Mouse (Mus musculus) stomach, embryonic 15.5 days (tissue): Measurements from ENCODE around the gene Kir3dl2. TPM values are rescaled to one million over a fixed set of nuclear protein-coding genes. Genes with fewer than 3 reads are reported as not detected.
"Not testable (repeated sequence)": the region's sequence is repeated elsewhere in the genome, so short reads cannot be mapped to it uniquely, and the experiment has no call there.

Source experiments
- ATAC-seq: fragments of 200-750 bp; cut with Nextera tagmentation; 2 replicates; pipeline ENCODE4 v1.8.0; 2017; ENCODE audit warnings: low read depth, moderate number of reproducible peaks, moderate TSS enrichment; ENCODE audit not compliant: insufficient read depth, low FRiP score
- H3K27ac ChIP-seq: fragments of 300-500 bp; sonication (generic); 2 replicates; pipeline ENCODE4 v1.5.1; 2015; ENCODE audit warnings: mild to moderate bottlenecking, inconsistent platforms
- H3K27me3 ChIP-seq: fragments of 300-500 bp; sonication (generic); replicated peaks from 2 replicates; pipeline ENCODE4 v1.6.1; 2015; ENCODE audit warnings: inconsistent platforms
- H3K36me3 ChIP-seq: fragments of 300-500 bp; sonication (generic); 2 replicates; pipeline ENCODE4 v1.6.1; 2015; ENCODE audit warnings: inconsistent platforms
- H3K4me1 ChIP-seq: fragments of 300-500 bp; sonication (generic); 2 replicates; pipeline ENCODE4 v1.6.1; 2015; ENCODE audit warnings: inconsistent platforms
- H3K4me2 ChIP-seq: fragments of 300-500 bp; sonication (generic); 2 replicates; pipeline ENCODE4 v1.6.1; 2015; ENCODE audit warnings: mild to moderate bottlenecking, inconsistent platforms
- H3K4me3 ChIP-seq: fragments of 300-500 bp; sonication (generic); replicated peaks from 2 replicates; pipeline ENCODE4 v1.5.1; 2015; ENCODE audit warnings: inconsistent platforms
- H3K9ac ChIP-seq: fragments of 300-500 bp; sonication (generic); 2 replicates; pipeline ENCODE4 v1.6.1; 2015; ENCODE audit warnings: inconsistent platforms
- H3K9me3 ChIP-seq: fragments of 300-500 bp; sonication (generic); 2 replicates; pipeline ENCODE4 v1.6.1; 2016; ENCODE audit warnings: inconsistent platforms
- WGBS: fragments of 180-500 bp; shearing (Covaris S2); methylation state at CpG from one replicate; pipeline ENCODE4 v1.1.7; 2015; 5-methylcytosine and 5-hydroxymethylcytosine counted together
- polyA plus RNA-seq: library from polyadenylated mRNA; unstranded; fragments of >200 nt; fragmentation: Nextera tagmentation; extraction: Ambion mirVana; gene quantifications from 2 replicates; pipeline ENCODE4 v1.2.1, GENCODE M21; 2015

Gene Kir3dl2
- not detected in 2 replicates for polyA plus RNA-seq

GRCm38 (mm10) chrX:136543956-136544355 is at the start of gene Kir3dl2:
Gene Kir3dl2, minus strand, starts transcription at chrX:136544056.
- WGBS: 58% methylated on average over 1 of the region's 1 CpGs
- not testable (repeated sequence) for H3K27me3 ChIP-seq, H3K4me2 ChIP-seq, H3K4me3 ChIP-seq, H3K4me1 ChIP-seq, ATAC-seq, H3K27ac ChIP-seq, H3K36me3 ChIP-seq, H3K9ac ChIP-seq, H3K9me3 ChIP-seq

- Histone ChIP-seq H3K4me3 (no peak overlapping the region), H3K27ac (no peak overlapping the region), H3K9ac (no peak overlapping the region), H3K4me1 (no peaks in the 10 kb centered on the region), H3K27me3 (no peaks in the 10 kb centered on the region), H3K36me3 (no peaks in the 10 kb centered on the region), H3K4me2 (no peak overlapping the region), H3K9me3 (no peaks in the 10 kb centered on the region)
- no peak for ATAC-seq
- WGBS: 24% methylated on average over 2 of the region's 2 CpGs
Measured at GRCm38 (mm10) chrX:136590897-136591257, 47.0 kb upstream of the Kir3dl2 start.

GRCm38 (mm10) chrX:136590199-136590896 is 46.5 kb upstream of the Kir3dl2 start, which contains the start of gene Tceal3:
Gene Tceal3, plus strand, starts transcription at chrX:136590842.
- H3K27ac ChIP-seq: no peak within 1 kb of the TSS

GRCm38 (mm10) chrX:136584617-136585016 is 40.8 kb upstream of the Kir3dl2 start:
- no peaks in the 10 kb centered on the region for H3K27me3 ChIP-seq
- 91% methylated on average over 1 of the region's 1 CpGs for WGBS
- H3K9me3 ChIP-seq: no peaks in the 10 kb centered on the region
- H3K4me2 ChIP-seq: no peak overlapping the region
- no peak overlapping the region for H3K9ac ChIP-seq
- H3K4me3 ChIP-seq: no peak overlapping the region
- H3K27ac ChIP-seq: no peak overlapping the region
- H3K4me1 ChIP-seq: no peaks in the 10 kb centered on the region
- H3K36me3 ChIP-seq: no peaks in the 10 kb centered on the region
- ATAC-seq: no peak

More at GRCm38 (mm10) chrX:136590199-136590896, 46.5 kb upstream of the Kir3dl2 start, which contains the start of gene Tceal3:
- Histone ChIP-seq H3K36me3 (no peaks in the 10 kb centered on the region), H3K4me2 (no peak within 1 kb of the TSS), H3K4me1 (no peaks in the 10 kb centered on the region), H3K9ac (no peak within 1 kb of the TSS), H3K4me3 (no peak within 1 kb of the TSS), H3K27me3 (no peaks in the 10 kb centered on the region), H3K9me3 (no peaks in the 10 kb centered on the region)
- ATAC-seq: no peak
- WGBS: 56% methylated on average over 12 of the region's 12 CpGs

- H3K4me3 ChIP-seq, H3K4me1 ChIP-seq, H3K9ac ChIP-seq, H3K36me3 ChIP-seq, H3K4me2 ChIP-seq, H3K27me3 ChIP-seq, H3K9me3 ChIP-seq, H3K27ac ChIP-seq, ATAC-seq: not testable (repeated sequence)
- whole genome bisulfite sequencing: 86% methylated on average over 9 of the region's 9 CpGs
Measured at GRCm38 (mm10) chrX:136569094-136569493, 25.2 kb upstream of the Kir3dl2 start.

- H3K4me2 ChIP-seq, H3K36me3 ChIP-seq, ATAC-seq, H3K9me3 ChIP-seq, H3K27me3 ChIP-seq, H3K9ac ChIP-seq, H3K4me1 ChIP-seq, H3K4me3 ChIP-seq, H3K27ac ChIP-seq: not testable (repeated sequence)
- WGBS: 72% methylated on average over 4 of the region's 4 CpGs
Measured at GRCm38 (mm10) chrX:136517699-136518098, 26.2 kb downstream of the Kir3dl2 start, which contains the start of gene Kir3dl1. Gene Kir3dl1, plus strand, starts transcription at chrX:136517999.

Other genes with a start within 250 kb of the Kir3dl2 start
- not detected in 2 replicates for gene Kir3dl1, start 26.1 kb downstream of the Kir3dl2 start, polyA plus RNA-seq
- gene Tceal3, start 46.8 kb upstream of the Kir3dl2 start, polyA plus RNA-seq: 7.2 and 9.0 TPM in 2 replicates
- gene Tceal1, start 163.9 kb upstream of the Kir3dl2 start, polyA plus RNA-seq: 8.6 and 8.8 TPM in 2 replicates
- 490 and 503 TPM in 2 replicates for gene Morf4l2, start 199.6 kb upstream of the Kir3dl2 start, polyA plus RNA-seq
- gene Glra4, start 236.1 kb upstream of the Kir3dl2 start, polyA plus RNA-seq: 0.08 TPM in 1 of 2 replicates, not detected in the other